Mouse (Mus musculus) hindbrain, embryonic 10.5 days (tissue): ENCODE results near the gene Shroom3. TPM values are rescaled to one million over a fixed set of nuclear protein-coding genes. Genes with fewer than 3 reads are reported as not detected.

ENCODE experiments used
- DNase-seq: peaks from one replicate; pipeline ENCODE4 v3.0.0-alpha.2; 2017; ENCODE audit warnings: low spot score
- H3K27ac ChIP-seq: fragments of 300-500 bp; sonication (generic); 2 replicates; pipeline ENCODE4 v1.5.1; 2016; ENCODE audit warnings: mild to moderate bottlenecking, moderate library complexity
- H3K27me3 ChIP-seq: fragments of 300-500 bp; sonication (generic); 2 replicates; pipeline ENCODE4 v1.6.1; 2016; ENCODE audit warnings: mild to moderate bottlenecking; ENCODE audit not compliant: poor library complexity, insufficient read depth, severe bottlenecking
- H3K36me3 ChIP-seq: fragments of 300-500 bp; sonication (generic); 2 replicates; pipeline ENCODE4 v1.6.1; 2016; ENCODE audit warnings: mild to moderate bottlenecking, moderate library complexity
- H3K4me1 ChIP-seq: fragments of 300-500 bp; sonication (generic); replicated peaks from 2 replicates; pipeline ENCODE4 v1.6.1; 2016; ENCODE audit warnings: mild to moderate bottlenecking
- H3K4me3 ChIP-seq: fragments of 300-500 bp; sonication (generic); 2 replicates; pipeline ENCODE4 v1.5.1; 2016; ENCODE audit warnings: mild to moderate bottlenecking, moderate library complexity
- H3K9me3 ChIP-seq: fragments of 300-500 bp; sonication (generic); 2 replicates; pipeline ENCODE4 v1.6.1; 2016; ENCODE audit warnings: mild to moderate bottlenecking, moderate library complexity
- WGBS: fragments of 180-500 bp; shearing (Covaris S2); methylation state at CpG from one replicate; pipeline ENCODE4 v1.1.7; 2016; 5-methylcytosine and 5-hydroxymethylcytosine counted together
- polyA plus RNA-seq: library from polyadenylated mRNA; unstranded; fragments of >200 nt; fragmentation: Nextera tagmentation; extraction: Ambion mirVana; gene quantifications from 2 replicates; pipeline ENCODE4 v1.2.1, GENCODE M21; 2016

Gene Shroom3
- polyA plus RNA-seq, 1 experiment from 2014 or later = 6.5 TPM

GRCm38 (mm10) chr5:92877104-92877503 lies 193.9 kb downstream of the Shroom3 start:
- Histone ChIP-seq H3K36me3 (0 out of 2 replicates have a peak, but pooled peaks cover 4% of the 10 kb centered on the region), H3K27me3 (0 out of 2 replicates have a peak, but pooled peaks cover 3% of the 10 kb centered on the region), H3K27ac (no peak overlapping the region), H3K4me1 (peaks cover 8% of the 10 kb centered on the region; the same call in 1 of the 2 replicates), H3K9me3 (no peaks in the 10 kb centered on the region), H3K4me3 (no peak overlapping the region)
- no peak for DNase-seq
- WGBS = 60% methylated on average over 3 of the region's 3 CpGs

- WGBS = 95% methylated on average over 2 of the region's 2 CpGs
- H3K36me3 ChIP-seq = 0 out of 2 replicates have a peak, but pooled peaks cover 4% of the 10 kb centered on the region
- no peaks in the 10 kb centered on the region for H3K9me3 ChIP-seq
- no peak overlapping the region for H3K27ac ChIP-seq
- no peak overlapping the region for H3K4me3 ChIP-seq
- peaks cover 15% of the 10 kb centered on the region; the same call in 1 of the 2 replicates for H3K4me1 ChIP-seq
- DNase-seq = no peak
- 0 out of 2 replicates have a peak, but pooled peaks cover 3% of the 10 kb centered on the region for H3K27me3 ChIP-seq
Observed at GRCm38 (mm10) chr5:92880393-92880792, 197.2 kb downstream of the Shroom3 start.

- peaks cover 15% of the 10 kb centered on the region; the same call in 1 of the 2 replicates for H3K4me1 ChIP-seq
- 0 out of 2 replicates have a peak, but pooled peaks cover 3% of the 10 kb centered on the region for H3K27me3 ChIP-seq
- WGBS = 47% methylated on average over 4 of the region's 4 CpGs
- DNase-seq = no peak
- no peak overlapping the region for H3K4me3 ChIP-seq
- H3K9me3 ChIP-seq = no peaks in the 10 kb centered on the region
- H3K36me3 ChIP-seq = 0 out of 2 replicates have a peak, but pooled peaks cover under 1% of the 10 kb centered on the region
- no peak overlapping the region for H3K27ac ChIP-seq
Observed at GRCm38 (mm10) chr5:92880893-92881292, 197.7 kb downstream of the Shroom3 start.

- Histone ChIP-seq H3K4me3 (no peak overlapping the region), H3K27ac (no peak overlapping the region), H3K27me3 (no peaks in the 10 kb centered on the region), H3K36me3 (no peaks in the 10 kb centered on the region), H3K4me1 (peaks cover 21% of the 10 kb centered on the region), H3K9me3 (no peaks in the 10 kb centered on the region)
- 89% methylated on average over 4 of the region's 4 CpGs for WGBS
- DNase-seq = no peak
Observed at GRCm38 (mm10) chr5:92886141-92886540, 202.9 kb downstream of the Shroom3 start.

- Histone ChIP-seq H3K4me1 (peaks cover 18% of the 10 kb centered on the region), H3K36me3 (no peaks in the 10 kb centered on the region), H3K9me3 (no peaks in the 10 kb centered on the region), H3K4me3 (no peak overlapping the region), H3K27me3 (no peaks in the 10 kb centered on the region), H3K27ac (no peak overlapping the region)
- DNase-seq = no peak
- 67% methylated on average over 3 of the region's 3 CpGs for WGBS
Observed at GRCm38 (mm10) chr5:92887501-92887900, 204.3 kb downstream of the Shroom3 start.

DNA sequence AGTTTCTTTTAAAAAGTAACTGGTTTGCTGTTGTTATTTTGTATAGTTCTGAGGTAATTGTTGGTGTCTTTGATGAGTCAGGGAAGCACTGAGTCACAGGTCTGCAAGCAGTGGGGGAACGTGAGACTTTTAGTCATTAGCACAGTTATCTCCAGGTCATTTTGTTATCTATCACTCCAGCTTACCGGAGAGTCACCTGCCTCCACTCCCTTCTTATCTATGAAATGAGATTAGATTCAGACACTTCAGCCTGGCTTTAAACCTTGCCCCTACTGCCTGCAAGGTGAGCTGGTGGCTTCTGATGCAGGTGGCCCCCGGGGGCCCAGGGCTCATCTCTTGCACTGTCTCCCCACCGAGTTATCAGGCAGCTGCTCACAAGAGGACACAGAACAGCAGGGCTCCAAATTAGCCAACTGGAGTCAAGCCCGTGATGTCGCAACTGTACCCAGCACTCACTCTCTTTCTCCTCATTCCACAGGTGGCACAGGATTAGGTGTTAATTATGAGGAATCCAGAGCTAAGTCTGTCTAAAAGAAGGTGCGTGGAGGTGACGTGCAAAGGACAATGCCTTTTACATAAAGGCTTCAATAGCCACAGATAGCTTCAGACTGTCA lies 205.5 kb downstream of the Shroom3 start:
- WGBS = 62% methylated on average over 8 of the region's 8 CpGs

GRCm38 (mm10) chr5:92890902-92891301 lies 207.7 kb downstream of the Shroom3 start:
- 88% methylated on average over 5 of the region's 5 CpGs for WGBS
- Histone ChIP-seq H3K27me3 (no peaks in the 10 kb centered on the region), H3K4me3 (no peak overlapping the region), H3K27ac (no peak overlapping the region), H3K36me3 (no peaks in the 10 kb centered on the region), H3K4me1 (peaks cover 34% of the 10 kb centered on the region), H3K9me3 (no peaks in the 10 kb centered on the region)
- no peak for DNase-seq

More for the DNA sequence above, 205.5 kb downstream of the Shroom3 start:
- Histone ChIP-seq H3K4me1 (peaks cover 24% of the 10 kb centered on the region), H3K9me3 (no peaks in the 10 kb centered on the region), H3K27me3 (no peaks in the 10 kb centered on the region), H3K36me3 (no peaks in the 10 kb centered on the region), H3K27ac (no peak overlapping the region), H3K4me3 (no peak overlapping the region)
- no peak for DNase-seq

DNA sequence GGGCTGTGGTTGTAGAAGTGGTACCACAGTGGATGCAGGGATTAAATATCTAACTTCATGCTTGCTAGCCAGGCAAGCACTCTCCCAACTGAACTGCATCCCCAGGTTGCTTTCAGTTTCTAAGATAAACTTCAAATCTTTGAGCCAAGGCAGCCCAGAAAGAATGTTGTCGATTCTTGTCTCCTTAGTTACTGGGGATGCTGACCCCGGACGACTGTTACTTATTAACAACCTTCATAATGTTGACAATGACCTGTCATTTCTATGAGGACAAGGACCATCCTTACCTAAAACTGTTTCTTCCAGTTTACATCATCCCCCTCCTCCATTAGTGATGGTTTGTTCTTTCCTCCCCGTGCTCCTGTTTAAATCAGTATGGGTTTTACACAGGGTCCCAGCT lies 210.0 kb downstream of the Shroom3 start:
- peak overlapping the region; percentile 66 for H3K27ac ChIP-seq
- peaks cover 46% of the 10 kb centered on the region for H3K4me1 ChIP-seq
- DNase-seq = no peak
- no peaks in the 10 kb centered on the region for H3K27me3 ChIP-seq
- H3K9me3 ChIP-seq = no peaks in the 10 kb centered on the region
- no peak overlapping the region for H3K4me3 ChIP-seq
- 32% methylated on average over 4 of the region's 4 CpGs for WGBS
- H3K36me3 ChIP-seq = no peaks in the 10 kb centered on the region

DNA sequence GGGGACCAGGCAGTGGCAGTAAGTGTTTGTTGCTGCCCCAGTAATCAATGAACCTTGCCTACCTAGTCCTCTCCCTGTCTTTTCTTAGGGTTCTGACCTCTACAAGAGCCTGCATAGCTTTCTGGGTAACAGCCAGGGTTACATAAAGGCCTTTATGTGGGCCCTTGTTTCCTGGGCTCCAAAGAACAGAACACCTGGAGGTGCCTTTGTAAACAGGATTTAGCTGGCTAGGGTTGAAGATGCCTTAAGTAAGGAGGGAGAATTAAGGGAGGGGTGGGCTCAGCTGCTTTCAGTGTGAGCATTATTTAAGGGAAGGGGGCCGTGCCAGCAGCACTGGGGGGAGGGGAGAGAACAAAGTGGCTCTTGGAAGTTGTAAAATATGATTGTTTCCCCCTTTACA lies 210.5 kb downstream of the Shroom3 start:
- Histone ChIP-seq H3K9me3 (no peaks in the 10 kb centered on the region), H3K27me3 (no peaks in the 10 kb centered on the region), H3K27ac (peak overlapping the region; percentile 66), H3K36me3 (no peaks in the 10 kb centered on the region), H3K4me1 (peaks cover 50% of the 10 kb centered on the region), H3K4me3 (0 out of 2 replicates have a peak overlapping the region, but pooled peaks have one; percentile 11)
- WGBS = 3% methylated on average over 1 of the region's 1 CpGs
- no peak for DNase-seq

DNA sequence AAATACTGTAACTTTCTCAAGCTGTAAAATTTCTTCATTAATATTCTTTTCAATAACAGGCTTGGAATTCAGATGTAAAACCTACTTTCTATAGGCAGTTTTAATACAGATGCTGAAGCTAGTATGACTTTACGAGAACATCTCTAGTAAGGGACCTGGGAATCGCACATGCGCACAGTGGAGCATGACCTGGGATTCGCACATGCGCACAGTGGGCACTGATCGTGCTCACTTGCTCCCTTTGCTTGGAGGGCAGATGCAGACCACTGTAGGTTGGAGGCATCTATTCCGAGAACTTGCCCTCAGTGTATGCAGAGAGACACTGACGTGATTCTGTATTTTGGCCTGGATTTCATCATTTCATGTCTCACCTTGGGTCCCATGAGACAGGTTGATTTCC lies 212.6 kb downstream of the Shroom3 start:
- WGBS = 89% methylated on average over 8 of the region's 8 CpGs
- H3K4me3 ChIP-seq = no peak overlapping the region
- no peaks in the 10 kb centered on the region for H3K9me3 ChIP-seq
- H3K36me3 ChIP-seq = no peaks in the 10 kb centered on the region
- H3K27me3 ChIP-seq = no peaks in the 10 kb centered on the region
- H3K4me1 ChIP-seq = peaks cover 69% of the 10 kb centered on the region
- DNase-seq = no peak
- no peak overlapping the region for H3K27ac ChIP-seq

DNA sequence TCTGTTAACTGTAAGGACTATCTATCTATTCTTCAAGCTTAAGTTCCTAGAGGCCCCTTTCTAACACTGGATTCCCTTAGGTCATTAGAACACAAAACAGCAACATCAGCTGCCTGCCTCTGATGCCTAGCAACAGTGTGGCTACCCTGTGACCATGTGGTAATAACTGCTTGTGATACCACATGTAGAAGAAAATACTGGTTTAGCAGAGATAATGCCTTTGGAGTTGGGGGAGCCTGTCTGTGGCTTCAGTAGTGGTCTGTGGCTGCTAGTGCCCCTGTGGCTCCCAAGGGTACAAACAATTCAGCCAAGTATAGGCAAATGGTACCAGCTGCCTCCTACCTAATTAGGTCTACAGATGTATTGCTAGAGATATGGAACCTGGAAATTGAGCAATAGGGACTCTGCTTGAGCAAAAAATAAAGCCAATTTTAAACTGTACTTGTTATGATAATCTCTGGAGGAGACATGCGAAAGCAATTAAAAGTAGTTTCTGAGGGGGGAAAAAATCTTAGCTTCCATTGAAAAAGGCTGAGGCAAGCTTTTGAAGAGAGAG lies 213.6 kb downstream of the Shroom3 start:
- no peak overlapping the region; the same call in 1 of the 2 replicates for H3K4me3 ChIP-seq
- 75% methylated on average over 1 of the region's 1 CpGs for WGBS
- H3K27ac ChIP-seq = peak overlapping the region; percentile 64; the same call in 1 of the 2 replicates
- peaks cover 72% of the 10 kb centered on the region for H3K4me1 ChIP-seq
- no peaks in the 10 kb centered on the region for H3K36me3 ChIP-seq
- H3K27me3 ChIP-seq = no peaks in the 10 kb centered on the region
- H3K9me3 ChIP-seq = no peaks in the 10 kb centered on the region
- peak; percentile 38 for DNase-seq

GRCm38 (mm10) chr5:92897766-92898745 lies 214.8 kb downstream of the Shroom3 start:
- Histone ChIP-seq H3K9me3 (no peaks in the 10 kb centered on the region), H3K4me3 (peak overlapping the region; percentile 85), H3K36me3 (no peaks in the 10 kb centered on the region), H3K27ac (peak overlapping the region; percentile 94), H3K4me1 (peaks cover 75% of the 10 kb centered on the region), H3K27me3 (no peaks in the 10 kb centered on the region)
- DNase-seq = peak; percentile 89
- under 1% methylated on average over 96 of the region's 96 CpGs for WGBS
